Mouse (Mus musculus) heart, embryonic 16.5 days (tissue): ENCODE data around the gene Dmtf1. TPM values are rescaled to one million over a fixed set of nuclear protein-coding genes. Genes with fewer than 3 reads are reported as not detected.

Experiments
- ATAC-seq: fragments of 200-750 bp; cut with Nextera tagmentation; replicated peaks from 2 replicates; pipeline ENCODE4 v1.8.0; 2017; ENCODE audit warnings: moderate number of reproducible peaks; ENCODE audit not compliant: insufficient read depth, low FRiP score; ENCODE audit errors: extremely low read depth
- H3K27ac ChIP-seq: fragments of 300-500 bp; sonication (generic); 2 replicates; pipeline ENCODE4 v1.5.1; 2014; ENCODE audit warnings: mild to moderate bottlenecking, low read length, control low read depth, moderate library complexity
- H3K27me3 ChIP-seq: fragments of 300-500 bp; sonication (generic); 2 replicates; pipeline ENCODE4 v1.6.1; 2014; ENCODE audit warnings: low read length, mixed read lengths; ENCODE audit not compliant: control insufficient read depth, insufficient read depth
- H3K36me3 ChIP-seq: fragments of 300-500 bp; sonication (generic); 2 replicates; pipeline ENCODE4 v1.6.1; 2014; ENCODE audit not compliant: control insufficient read depth, insufficient read depth
- H3K4me1 ChIP-seq: fragments of 300-500 bp; sonication (generic); 2 replicates; pipeline ENCODE4 v1.6.1; 2014; ENCODE audit warnings: low read length, mixed read lengths; ENCODE audit not compliant: control insufficient read depth, insufficient read depth
- H3K4me2 ChIP-seq: fragments of 300-500 bp; sonication (generic); 2 replicates; pipeline ENCODE4 v1.6.1; 2014; ENCODE audit warnings: low read depth, mild to moderate bottlenecking, control low read depth, low read length
- H3K4me3 ChIP-seq: fragments of 300-500 bp; sonication (generic); 2 replicates; pipeline ENCODE4 v1.5.1; 2014; ENCODE audit warnings: mild to moderate bottlenecking, control low read depth, low read length
- H3K9ac ChIP-seq: fragments of 300-500 bp; sonication (generic); 2 replicates; pipeline ENCODE4 v1.6.1; 2014; ENCODE audit warnings: low read length, control low read depth
- H3K9me3 ChIP-seq: fragments of 300-500 bp; sonication (generic); replicated peaks from 2 replicates; pipeline ENCODE4 v1.6.1; 2016; ENCODE audit warnings: low read length; ENCODE audit not compliant: control insufficient read depth
- WGBS: fragments of 180-500 bp; shearing (Covaris S2); extraction: QIAGEN DNeasy Blood & Tissue Kit; methylation state at CpG from one replicate; pipeline ENCODE4 v1.1.7; 2014; 5-methylcytosine and 5-hydroxymethylcytosine counted together
- polyA plus RNA-seq: library from polyadenylated mRNA; unstranded; fragments of >200 nt; fragmentation: Nextera tagmentation; extraction: Ambion mirVana; gene quantifications from 2 replicates; pipeline ENCODE4 v1.2.1, GENCODE M21; 2015

Dmtf1 gene
- polyA plus RNA-seq, 1 experiment from 2014 or later: 28.9 TPM

GRCm38 (mm10) chr5:9100849-9101801 lies 60.5 kb downstream of the Dmtf1 start:
- H3K27ac ChIP-seq: peak overlapping the region; percentile 25; the same call in 1 of the 2 replicates
- 1% methylated on average over 81 of the region's 83 CpGs for WGBS
- peaks cover 5% of the 10 kb centered on the region for H3K9me3 ChIP-seq
- H3K4me2 ChIP-seq: peak overlapping the region; percentile 80
- ATAC-seq: peak; percentile 73
- peak overlapping the region; percentile 80 for H3K4me3 ChIP-seq
- peaks cover 10% of the 10 kb centered on the region; the same call in 1 of the 2 replicates for H3K27me3 ChIP-seq
- H3K36me3 ChIP-seq: no peaks in the 10 kb centered on the region
- peak overlapping the region; percentile 73 for H3K9ac ChIP-seq
- 0 out of 2 replicates have a peak, but pooled peaks cover 2% of the 10 kb centered on the region for H3K4me1 ChIP-seq

GRCm38 (mm10) chr5:9100207-9100848 lies 61.2 kb downstream of the Dmtf1 start, which contains the start of gene Tmem243:
Gene Tmem243 (plus strand): TSS chr5:9100668.
- H3K27me3 ChIP-seq: peaks cover 10% of the 10 kb centered on the region; the same call in 1 of the 2 replicates
- no peaks in the 10 kb centered on the region for H3K36me3 ChIP-seq
- H3K4me1 ChIP-seq: 0 out of 2 replicates have a peak, but pooled peaks cover 2% of the 10 kb centered on the region
- peaks cover 6% of the 10 kb centered on the region for H3K9me3 ChIP-seq
- ATAC-seq: peak; percentile 95
- H3K4me2 ChIP-seq: peak within 1 kb of the TSS; percentile 80
- peak within 1 kb of the TSS; percentile 73 for H3K9ac ChIP-seq
- under 1% methylated on average over 49 of the region's 59 CpGs for WGBS
- peak within 1 kb of the TSS; percentile 25; the same call in 1 of the 2 replicates for H3K27ac ChIP-seq
- peak within 1 kb of the TSS; percentile 80 for H3K4me3 ChIP-seq

- Histone ChIP-seq H3K4me3 (no peak overlapping the region), H3K4me2 (no peak overlapping the region), H3K9ac (no peak overlapping the region), H3K27ac (no peak overlapping the region), H3K36me3 (no peaks in the 10 kb centered on the region), H3K4me1 (no peaks in the 10 kb centered on the region), H3K9me3 (peaks cover 6% of the 10 kb centered on the region), H3K27me3 (no peaks in the 10 kb centered on the region)
- ATAC-seq: no peak
- 65% methylated on average over 4 of the region's 4 CpGs for WGBS
Measured at GRCm38 (mm10) chr5:9093490-9093889, 68.1 kb downstream of the Dmtf1 start.

GRCm38 (mm10) chr5:9092716-9093115 lies 68.9 kb downstream of the Dmtf1 start:
- Histone ChIP-seq H3K36me3 (no peaks in the 10 kb centered on the region), H3K27ac (no peak overlapping the region), H3K4me2 (no peak overlapping the region), H3K9ac (no peak overlapping the region), H3K4me1 (no peaks in the 10 kb centered on the region), H3K27me3 (no peaks in the 10 kb centered on the region), H3K9me3 (peaks cover 6% of the 10 kb centered on the region), H3K4me3 (no peak overlapping the region)
- ATAC-seq: no peak
- 85% methylated on average over 1 of the region's 1 CpGs for WGBS

GRCm38 (mm10) chr5:9090493-9091106 lies 71.0 kb downstream of the Dmtf1 start:
- no peak for ATAC-seq
- Histone ChIP-seq H3K9me3 (no peaks in the 10 kb centered on the region), H3K4me3 (no peak overlapping the region), H3K9ac (no peak overlapping the region), H3K27me3 (no peaks in the 10 kb centered on the region), H3K36me3 (no peaks in the 10 kb centered on the region), H3K4me1 (no peaks in the 10 kb centered on the region), H3K4me2 (no peak overlapping the region), H3K27ac (no peak overlapping the region)
- 76% methylated on average over 6 of the region's 6 CpGs for WGBS

GRCm38 (mm10) chr5:9086924-9087719 lies 74.5 kb downstream of the Dmtf1 start:
- Histone ChIP-seq H3K9me3 (no peaks in the 10 kb centered on the region), H3K27ac (no peak overlapping the region)

GRCm38 (mm10) chr5:9079773-9080501 lies 81.6 kb downstream of the Dmtf1 start:
- Histone ChIP-seq H3K4me1 (no peaks in the 10 kb centered on the region), H3K4me2 (no peak overlapping the region), H3K9me3 (no peaks in the 10 kb centered on the region), H3K9ac (no peak overlapping the region), H3K36me3 (no peaks in the 10 kb centered on the region), H3K27ac (no peak overlapping the region), H3K4me3 (no peak overlapping the region), H3K27me3 (no peaks in the 10 kb centered on the region)
- ATAC-seq: no peak

More at GRCm38 (mm10) chr5:9086924-9087719, 74.5 kb downstream of the Dmtf1 start:
- Histone ChIP-seq H3K27me3 (no peaks in the 10 kb centered on the region), H3K36me3 (no peaks in the 10 kb centered on the region), H3K9ac (no peak overlapping the region), H3K4me2 (no peak overlapping the region), H3K4me1 (no peaks in the 10 kb centered on the region), H3K4me3 (no peak overlapping the region)
- 0 out of 2 replicates have a peak, but pooled peaks have one; percentile 28 for ATAC-seq
- WGBS: 55% methylated on average over 3 of the region's 3 CpGs
